Mouse (Mus musculus) right cerebral cortex, postnatal 4 days (tissue): ENCODE data around the gene Hist1h2be.
"Not testable (repeated sequence)": the region's sequence is repeated elsewhere in the genome, so short reads cannot be mapped to it uniquely, and the experiment has no call there.

Source experiments
- DNase-seq: peaks from one replicate; pipeline ENCODE4 v3.0.0-alpha.2; 2022

The Hist1h2be gene

GRCm38 (mm10) chr13:23572218-23573033 lies 48.5 kb downstream of the Hist1h2be start:
- no peak for DNase-seq

GRCm38 (mm10) chr13:23571504-23572217 lies 49.3 kb downstream of the Hist1h2be start:
- not testable (repeated sequence) for DNase-seq

DNA sequence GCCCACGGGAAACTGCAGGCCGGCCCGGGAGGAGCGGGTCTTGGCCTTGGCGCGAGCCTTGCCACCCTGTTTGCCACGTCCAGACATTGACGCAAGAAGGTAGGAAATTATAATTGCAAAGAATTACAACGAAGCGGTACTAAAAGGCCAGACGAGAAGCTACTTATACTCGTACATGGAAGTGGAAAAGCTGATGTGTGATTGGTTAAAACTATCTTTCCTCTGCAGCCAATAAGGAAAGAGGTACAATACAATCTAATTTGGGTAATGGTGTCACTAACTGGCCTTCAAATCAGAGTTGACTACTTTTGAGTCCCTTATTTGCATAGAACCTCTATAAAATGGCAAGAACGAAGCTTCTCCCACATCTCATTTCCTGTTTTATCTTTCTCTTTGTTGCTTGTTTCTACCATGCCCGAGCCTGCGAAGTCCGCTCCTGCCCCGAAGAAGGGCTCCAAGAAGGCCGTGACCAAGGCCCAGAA lies 49.9 kb downstream of the Hist1h2be start, which contains the start of the genes Hist1h2ae and Hist1h2bg:
Gene Hist1h2ae, minus strand, starts transcription at position 199 of the 482 bp plus-strand sequence.
Gene Hist1h2bg, plus strand, starts transcription at position 375 of the 482 bp plus-strand sequence.
- DNase-seq: peak; percentile 53

DNA sequence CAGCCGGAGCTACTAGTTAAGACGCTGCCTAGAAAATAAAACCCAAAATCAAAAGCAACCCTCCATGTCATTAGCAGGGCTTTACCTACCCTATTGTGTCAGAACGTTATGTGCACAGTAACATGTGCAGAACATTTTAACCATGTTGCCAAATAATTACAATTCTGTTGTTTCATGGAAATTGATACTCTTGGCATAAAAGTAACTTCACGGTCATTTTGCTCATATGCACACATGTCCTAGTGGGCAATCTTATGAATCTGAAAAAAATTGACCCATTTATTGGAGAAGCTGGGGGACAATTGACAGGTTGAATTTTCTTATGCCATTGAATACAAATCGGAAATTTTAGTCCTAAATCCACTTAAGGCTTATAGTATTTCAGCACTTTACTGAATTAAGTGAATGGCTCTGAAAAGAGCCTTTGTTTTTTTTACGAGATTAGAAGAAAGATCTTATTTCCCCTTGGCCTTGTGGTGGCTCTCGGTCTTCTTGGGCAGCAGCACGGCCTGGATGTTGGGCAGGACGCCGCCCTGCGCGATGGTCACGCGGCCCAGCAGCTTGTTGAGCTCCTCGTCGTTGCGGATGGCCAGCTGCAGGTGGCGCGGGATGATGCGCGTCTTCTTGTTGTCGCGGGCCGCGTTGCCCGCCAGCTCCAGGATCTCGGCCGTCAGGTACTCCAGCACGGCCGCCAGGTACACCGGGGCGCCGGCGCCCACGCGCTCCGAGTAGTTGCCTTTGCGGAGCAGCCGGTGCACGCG lies 50.5 kb downstream of the Hist1h2be start:
- DNase-seq: not testable (repeated sequence)

DNA sequence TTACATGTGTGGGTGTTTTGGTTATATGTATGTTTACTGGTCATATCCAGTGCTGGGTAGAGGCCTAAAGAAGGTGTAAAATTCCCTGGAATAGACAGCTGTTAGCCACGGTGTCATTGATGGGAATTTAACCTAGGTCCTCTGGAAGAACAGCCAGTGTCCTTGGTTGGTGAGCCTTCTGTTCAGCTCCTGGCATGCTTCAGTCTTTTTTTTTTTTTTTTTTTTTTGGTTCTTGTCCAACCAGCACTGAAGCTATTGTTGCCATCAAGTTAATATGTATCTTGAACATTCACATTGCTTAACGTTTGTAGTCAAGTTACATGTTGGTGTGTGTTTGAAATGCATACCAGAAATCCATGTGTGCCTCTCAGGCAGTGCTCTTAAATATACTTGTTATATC lies 56.4 kb downstream of the Hist1h2be start:
- no peak for DNase-seq

DNA sequence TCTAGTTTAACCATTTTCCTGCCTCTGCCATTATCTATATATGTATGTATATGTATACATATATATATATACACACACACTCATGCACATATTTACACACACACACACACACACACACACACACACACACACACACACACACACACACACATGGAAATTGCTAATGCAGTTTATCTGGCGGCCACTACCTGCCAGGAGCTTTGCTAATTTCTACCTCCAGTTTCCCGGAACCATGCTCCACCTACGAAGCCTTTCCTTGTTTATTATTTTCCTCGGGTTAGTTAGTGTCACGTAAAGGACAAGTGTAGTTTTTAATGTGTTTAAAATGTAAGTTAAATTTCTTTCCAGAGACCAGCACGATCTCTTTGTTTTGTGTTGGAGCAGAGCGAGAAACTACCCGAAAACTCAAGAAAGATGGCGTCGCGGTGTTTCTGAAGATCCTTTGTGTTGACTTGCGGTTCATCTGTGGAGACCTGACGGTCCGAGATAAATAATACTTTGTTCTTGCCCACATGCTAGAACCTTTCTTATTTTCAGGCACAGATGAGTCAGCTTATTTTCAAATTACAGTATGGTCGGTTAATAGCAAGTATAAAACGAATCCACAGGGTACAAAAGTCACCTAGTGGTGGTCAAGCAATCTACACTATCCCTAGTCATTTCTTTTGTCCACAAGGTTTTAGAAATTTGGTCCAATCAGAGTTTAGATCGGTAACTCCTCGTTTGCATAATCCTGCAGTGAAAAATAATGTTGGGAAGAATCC lies 58.0 kb downstream of the Hist1h2be start:
- peak; percentile 28 for DNase-seq

DNA sequence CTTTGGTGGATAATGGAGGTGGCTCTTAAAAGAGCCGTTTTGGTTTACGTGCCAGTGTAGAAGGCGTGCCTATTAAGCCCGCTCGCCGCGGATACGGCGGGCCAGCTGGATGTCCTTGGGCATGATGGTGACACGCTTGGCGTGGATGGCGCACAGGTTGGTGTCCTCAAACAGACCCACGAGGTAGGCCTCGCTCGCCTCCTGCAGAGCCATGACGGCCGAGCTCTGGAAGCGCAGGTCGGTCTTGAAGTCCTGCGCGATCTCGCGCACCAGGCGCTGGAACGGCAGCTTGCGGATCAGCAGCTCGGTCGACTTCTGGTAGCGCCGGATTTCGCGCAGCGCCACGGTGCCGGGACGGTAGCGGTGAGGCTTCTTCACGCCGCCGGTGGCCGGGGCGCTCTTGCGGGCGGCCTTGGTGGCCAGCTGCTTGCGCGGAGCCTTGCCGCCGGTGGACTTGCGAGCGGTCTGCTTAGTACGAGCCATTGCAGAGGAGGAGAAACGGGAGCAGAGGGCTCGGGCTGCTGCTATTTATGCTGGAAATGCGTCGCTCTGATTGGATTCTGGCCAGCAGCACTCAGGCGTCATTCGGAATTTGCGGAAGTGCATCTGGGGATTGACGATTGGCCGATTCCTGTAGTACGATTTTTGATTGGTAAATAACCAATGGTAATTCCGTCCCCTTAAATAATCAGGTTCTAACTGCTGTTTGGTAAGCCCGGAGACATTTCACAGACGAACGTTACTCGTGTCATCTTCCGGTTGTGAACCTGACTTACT lies 58.9 kb downstream of the Hist1h2be start, which contains the start of gene Hist1h3e:
Gene Hist1h3e, minus strand, starts transcription at position 487 of the 777 bp plus-strand sequence.
- DNase-seq: peak; percentile 93

DNA sequence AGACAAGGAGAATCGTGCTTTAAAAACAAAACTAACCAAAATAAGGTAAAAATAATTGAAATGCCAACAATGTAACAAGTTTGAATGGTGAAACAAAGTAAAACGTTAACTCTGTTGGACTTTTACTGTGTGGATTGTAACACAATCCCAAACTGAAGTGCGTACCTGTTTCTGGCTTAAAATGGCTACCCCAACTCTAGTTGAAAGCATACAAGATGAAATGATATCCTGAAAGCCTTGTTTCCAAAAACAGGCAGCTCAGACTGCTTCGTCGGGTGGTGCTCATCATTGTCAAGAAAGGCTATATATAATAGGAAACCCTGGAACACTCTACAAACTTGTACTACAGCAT lies 59.4 kb downstream of the Hist1h2be start:
- not testable (repeated sequence) for DNase-seq

DNA sequence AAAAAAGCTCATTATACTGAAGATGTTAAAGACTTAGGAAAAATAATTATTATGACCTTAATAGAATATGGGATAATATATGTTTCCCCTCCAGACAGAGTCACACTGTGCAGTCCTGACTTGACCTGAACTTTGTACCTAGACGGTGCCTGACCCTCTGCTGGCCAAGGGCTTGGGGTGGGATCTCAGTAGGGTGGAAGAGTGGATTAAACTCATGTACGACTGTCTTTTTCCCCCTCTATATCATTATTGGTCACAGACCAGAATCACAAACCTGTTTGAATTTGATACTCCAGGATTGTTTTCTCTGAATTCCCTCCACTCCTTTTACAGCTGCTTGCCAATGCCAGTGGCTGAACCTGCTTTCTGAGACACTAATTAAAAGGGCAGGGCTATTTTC lies 60.2 kb downstream of the Hist1h2be start:
- not testable (repeated sequence) for DNase-seq

DNA sequence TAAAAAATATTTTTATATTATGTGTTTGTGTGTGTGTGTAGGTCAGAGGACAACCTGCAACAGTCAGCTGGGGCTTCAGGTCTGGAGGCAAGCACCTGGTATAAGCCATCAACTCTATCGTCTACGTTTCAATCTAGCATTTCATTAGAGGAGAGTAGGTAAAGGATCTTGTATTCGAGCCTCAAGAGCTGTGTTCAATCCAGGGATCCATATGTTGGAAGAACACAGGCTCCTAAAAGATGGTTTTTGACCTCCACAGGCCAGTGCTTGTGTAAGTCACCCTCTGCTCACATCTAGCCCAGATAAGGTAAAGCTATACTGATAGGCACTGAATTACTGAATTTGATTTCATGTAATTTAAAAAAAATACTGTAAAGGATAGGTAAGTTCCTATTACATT lies 64.0 kb downstream of the Hist1h2be start:
- no peak for DNase-seq

DNA sequence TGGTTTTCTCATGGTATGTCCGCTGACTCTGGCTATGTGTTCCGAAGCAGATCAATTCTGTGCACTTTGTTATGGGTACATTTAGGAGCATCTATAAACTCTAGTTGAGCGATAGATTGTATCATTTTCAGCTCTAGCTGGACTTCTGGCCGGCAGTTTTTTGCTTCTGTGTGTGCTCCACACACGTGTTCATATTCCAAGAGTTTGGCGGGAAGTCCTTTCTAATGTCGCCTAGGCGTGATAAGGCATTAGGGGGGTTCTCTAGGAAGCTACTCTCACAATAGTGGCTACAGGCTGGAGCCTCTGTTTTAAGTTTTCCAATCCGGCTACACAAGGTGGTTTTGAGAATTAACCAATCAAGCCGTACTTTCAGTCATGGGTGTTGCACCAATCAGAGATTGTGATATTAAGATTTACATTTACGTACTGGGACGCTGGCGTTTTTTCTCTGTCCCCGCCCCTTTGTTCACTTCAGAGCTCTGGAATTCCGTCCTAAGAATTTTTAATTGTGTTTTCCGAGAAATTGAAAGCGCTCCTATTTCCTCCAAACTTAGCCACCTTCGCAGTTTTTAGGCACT lies 65.0 kb downstream of the Hist1h2be start:
- peak; percentile 40 for DNase-seq

DNA sequence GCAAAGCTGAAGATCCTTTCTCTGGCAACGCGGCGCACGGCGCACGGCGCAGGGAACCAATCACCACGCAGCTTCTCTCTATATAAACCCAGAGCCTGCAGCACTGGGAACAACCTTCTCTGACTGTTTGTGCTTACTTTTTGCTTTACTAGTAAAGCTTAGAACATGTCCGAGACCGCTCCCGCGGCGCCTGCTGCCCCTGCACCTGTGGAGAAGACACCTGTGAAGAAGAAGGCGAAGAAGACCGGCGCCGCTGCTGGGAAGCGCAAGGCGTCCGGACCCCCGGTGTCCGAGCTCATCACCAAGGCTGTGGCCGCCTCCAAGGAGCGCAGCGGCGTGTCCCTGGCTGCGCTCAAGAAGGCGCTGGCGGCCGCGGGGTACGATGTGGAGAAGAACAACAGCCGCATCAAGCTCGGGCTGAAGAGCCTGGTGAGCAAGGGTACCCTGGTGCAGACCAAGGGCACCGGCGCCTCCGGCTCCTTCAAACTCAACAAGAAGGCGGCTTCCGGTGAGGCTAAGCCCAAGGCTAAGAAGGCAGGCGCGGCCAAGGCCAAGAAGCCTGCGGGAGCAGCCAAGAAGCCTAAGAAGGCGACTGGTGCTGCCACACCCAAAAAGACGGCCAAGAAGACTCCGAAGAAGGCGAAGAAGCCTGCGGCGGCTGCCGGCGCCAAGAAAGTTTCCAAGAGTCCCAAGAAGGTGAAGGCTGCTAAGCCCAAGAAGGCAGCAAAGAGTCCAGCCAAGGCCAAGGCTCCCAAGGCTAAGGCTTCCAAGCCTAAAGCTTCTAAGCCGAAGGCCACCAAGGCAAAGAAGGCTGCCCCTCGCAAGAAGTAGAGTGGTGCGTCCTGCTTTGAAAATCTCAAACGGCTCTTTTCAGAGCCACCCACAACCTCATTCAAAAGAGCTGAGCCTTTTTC lies 65.7 kb downstream of the Hist1h2be start:
- DNase-seq: peak; percentile 60

- no peak for DNase-seq
Observed at GRCm38 (mm10) chr13:23554393-23554792, 66.5 kb downstream of the Hist1h2be start.

GRCm38 (mm10) chr13:23552962-23553361 lies 68.0 kb downstream of the Hist1h2be start, which contains the start of gene Hist1h1d:
Gene Hist1h1d (plus strand): TSS chr13:23553262.
- no peak for DNase-seq

DNA sequence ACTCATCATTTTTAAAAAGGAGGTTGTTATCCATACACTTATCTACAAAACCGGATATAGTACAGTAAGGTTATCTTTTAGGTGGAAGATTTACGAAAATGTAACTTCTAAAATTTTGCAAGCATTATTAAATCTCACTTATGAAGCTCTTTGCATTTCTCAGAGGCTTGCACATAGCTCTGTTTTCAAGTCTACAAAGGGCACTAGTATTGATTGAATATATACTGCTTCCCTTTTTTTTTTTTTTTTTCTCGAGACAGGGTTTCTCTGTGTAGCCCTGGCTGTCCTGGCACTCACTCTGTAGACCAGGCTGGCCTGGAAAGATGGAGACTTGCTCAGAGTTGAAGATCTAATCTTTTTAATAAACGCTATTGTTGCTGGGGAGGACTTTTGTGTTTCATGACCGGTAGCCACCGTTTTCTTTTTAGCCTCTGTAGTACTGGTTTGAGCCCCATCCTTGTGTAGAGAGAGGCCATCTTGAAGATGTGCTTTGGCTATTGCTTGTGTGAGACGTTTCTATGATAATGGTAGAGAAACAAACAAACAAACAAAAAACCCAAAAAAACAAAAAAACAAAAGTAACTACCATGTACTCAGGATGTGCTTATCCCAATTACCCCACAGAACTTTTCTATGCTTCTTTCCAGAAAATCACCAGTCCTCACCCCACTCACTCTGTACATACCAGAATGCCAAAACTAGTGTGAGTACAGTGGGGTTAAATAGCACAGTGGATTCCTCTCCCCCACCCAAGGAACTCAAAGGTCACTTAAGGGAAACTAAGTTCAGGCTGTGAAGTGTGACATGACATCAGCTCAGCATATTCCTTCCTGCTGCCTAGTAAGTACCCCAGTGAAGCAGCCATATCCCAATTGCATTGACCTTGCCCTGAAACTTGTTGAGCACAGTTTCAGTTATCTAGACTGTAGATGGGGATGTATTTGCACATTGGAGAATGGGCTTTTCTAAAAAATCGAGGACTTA lies 68.7 kb downstream of the Hist1h2be start:
- DNase-seq: no peak

- DNase-seq: peak; percentile 76
Observed at GRCm38 (mm10) chr13:23551146-23551834, 69.6 kb downstream of the Hist1h2be start, which contains the start of gene Hist1h4f. Gene Hist1h4f (minus strand): TSS chr13:23551648.

DNA sequence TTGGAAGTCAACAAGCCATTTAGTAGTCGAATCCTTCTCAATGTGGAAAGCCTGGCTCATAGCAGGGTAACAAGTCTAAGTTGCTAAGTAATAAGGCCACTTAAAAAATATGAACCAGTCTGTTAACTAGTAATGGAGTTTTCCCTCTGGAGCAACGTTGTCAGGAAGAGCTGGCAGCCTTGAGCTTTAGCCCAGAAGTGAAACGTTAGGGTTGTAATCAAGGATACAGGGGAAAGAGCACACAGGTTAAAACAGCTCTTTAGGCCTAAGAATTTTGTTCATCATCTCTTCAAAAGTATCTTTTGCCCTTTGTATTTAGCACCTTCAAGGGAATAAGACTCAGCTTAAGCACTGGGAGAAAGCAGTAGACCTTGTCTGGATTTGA lies 70.2 kb downstream of the Hist1h2be start:
- no peak for DNase-seq

DNA sequence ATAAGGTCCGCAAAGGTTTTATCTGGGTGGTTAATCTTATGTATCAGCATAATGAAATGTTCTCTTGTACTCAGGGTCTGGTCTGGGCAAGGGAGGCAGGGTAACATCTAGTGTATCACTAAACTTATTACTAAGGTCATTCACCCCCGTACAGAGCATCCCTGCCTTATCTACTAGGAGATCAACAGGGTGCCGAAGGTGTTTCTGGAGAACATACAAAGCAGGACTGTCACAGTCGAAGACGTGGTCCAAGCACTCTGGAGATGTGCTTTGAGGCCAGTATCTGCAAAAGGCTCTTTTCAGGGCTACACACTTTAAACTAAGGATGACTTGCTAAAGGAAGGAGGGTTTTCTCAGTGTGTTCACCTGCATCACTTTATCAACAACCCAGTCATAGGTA lies 74.2 kb downstream of the Hist1h2be start:
- no peak for DNase-seq
